Mouse (Mus musculus) activated CD4-positive, CD25-positive, alpha-beta regulatory T cell, adult 4 months (primary cell): ENCODE results near the gene Bbox1. TPM values are rescaled to one million over a fixed set of nuclear protein-coding genes. Genes with fewer than 3 reads are reported as not detected.

ENCODE experiments used
- ATAC-seq: one replicate; pipeline ENCODE4 v1.8.0; 2017
- polyA plus RNA-seq, 2 experiments: library from polyadenylated mRNA; unstranded; fragments of 100-300 nt; shearing (Covaris generic); gene quantifications; one replicate each; pipeline ENCODE4 v1.2.1; 2017

The Bbox1 gene
- polyA plus RNA-seq, 2 experiments from 2014 or later: 0.21 TPM; not detected in 1

DNA sequence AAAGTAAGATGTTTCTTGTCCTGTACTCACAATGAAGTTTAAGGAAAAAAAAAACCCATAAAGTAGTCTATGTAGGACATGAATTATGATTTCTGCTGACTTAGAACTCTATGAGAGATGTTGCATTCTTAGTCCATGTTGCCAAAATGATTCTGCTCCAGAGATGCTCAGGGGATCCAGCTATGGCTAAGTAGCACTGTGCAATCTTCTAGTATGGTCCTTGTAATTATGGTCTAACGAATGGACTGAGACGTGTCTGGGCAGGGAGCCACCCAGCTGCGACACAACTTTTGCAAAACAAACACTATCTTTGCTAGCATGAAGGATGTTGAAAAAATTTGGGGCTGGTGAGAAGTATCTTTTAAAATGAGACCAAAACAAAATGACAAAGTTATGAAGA lies 45.1 kb downstream of the Bbox1 start:
- no peak for ATAC-seq

DNA sequence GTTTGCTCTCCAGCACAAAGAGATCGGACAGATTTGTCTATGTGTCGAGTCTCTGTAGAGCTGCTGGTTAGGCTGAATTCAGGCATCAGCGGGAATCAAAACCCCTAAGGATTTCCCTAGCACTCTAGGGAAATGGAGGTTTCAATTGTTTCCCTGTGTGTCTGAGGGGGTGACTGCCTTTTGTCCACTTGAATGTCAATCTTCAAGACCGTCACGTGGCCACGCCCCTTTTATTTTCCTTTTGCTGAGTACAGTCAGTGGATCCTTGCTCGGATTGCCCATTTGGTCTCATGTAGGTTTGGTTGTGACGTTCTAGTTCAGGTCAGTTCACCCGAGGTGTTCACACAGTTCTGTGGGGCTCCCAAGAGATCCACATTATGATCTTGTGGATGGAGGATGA lies 82.1 kb downstream of the Bbox1 start:
- no peak for ATAC-seq

GRCm38 (mm10) chr2:110230753-110231152 lies 83.6 kb downstream of the Bbox1 start:
- ATAC-seq: no peak

- no peak for ATAC-seq
Observed at GRCm38 (mm10) chr2:110229143-110230087, 84.9 kb downstream of the Bbox1 start.

GRCm38 (mm10) chr2:110226421-110226820 lies 87.9 kb downstream of the Bbox1 start:
- ATAC-seq: no peak

DNA sequence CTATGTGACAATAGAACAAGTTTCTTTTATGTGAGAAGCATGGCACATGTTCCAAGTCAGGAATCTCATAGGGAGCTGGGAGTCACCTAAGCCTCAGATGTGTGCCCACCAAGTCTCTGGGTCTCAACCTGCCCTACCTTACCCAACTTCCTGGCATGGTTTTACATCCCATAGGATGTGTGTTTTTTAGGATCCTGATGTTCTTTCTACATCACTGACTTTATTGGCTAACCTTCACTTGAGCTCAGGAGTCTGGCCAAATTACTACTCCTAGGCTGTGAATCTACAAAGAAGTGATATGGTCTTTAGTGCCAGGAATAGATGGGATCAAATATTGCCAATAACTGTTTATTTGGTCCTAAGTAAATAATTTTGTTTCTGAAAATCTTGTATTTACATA lies 88.4 kb downstream of the Bbox1 start:
- no peak for ATAC-seq

DNA sequence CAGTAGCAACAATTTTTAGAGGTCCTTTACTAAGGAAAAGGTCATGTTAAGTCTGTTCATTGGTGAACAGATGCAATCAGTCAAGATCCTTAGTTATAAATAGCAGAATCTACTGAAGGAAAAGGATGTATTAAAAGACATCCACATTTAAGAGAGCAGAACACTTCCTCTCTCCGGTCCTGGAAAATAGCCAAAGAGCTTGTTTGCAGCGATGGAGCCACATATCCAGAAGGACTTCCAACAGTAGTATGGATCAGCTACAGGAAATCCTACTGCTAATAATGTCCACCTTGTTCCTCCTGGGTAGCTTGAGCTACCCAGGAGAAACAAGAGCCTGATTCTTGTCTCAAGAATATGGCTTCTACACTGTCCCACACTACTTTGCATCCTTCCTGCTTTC lies 91.6 kb downstream of the Bbox1 start:
- ATAC-seq: no peak

DNA sequence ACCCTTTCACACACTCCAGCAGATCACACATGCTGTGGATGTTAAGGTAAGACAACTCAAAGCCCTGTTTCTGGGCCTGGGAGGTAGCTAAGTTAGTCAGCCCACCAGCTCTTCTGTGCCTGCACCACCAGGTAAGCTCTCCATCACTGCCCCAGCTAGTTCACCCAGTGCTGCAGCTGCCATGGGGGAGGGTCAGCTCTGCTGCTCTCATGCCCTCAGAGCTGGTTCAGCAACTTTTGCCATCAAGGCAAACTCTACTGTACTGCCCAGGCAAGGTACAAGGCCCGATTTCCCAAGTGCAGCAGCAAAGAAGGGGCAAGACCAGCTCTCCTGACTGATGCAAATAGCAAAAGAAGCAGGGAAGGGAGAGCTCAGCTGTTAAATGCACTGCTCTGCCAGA lies 93.9 kb downstream of the Bbox1 start:
- no peak for ATAC-seq

DNA sequence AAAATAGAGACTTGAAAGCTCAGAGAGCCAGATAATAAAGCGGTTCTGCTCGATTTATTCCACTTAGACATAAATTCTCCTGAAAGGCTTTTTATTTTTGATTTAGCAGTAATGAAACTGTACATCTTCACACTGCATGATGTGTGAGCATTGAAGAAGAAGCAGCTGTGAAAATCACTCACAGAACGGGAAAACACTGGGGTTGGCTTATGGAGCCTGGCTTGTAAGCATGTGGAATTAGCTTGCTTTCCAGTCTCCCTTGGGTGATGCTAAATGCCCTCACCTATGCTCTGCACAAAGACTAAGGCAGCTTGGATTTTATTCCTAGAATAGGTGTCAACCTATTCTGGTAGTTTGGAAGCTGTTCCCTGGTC lies 98.7 kb downstream of the Bbox1 start:
- ATAC-seq: no peak

GRCm38 (mm10) chr2:110214991-110215684 lies 99.2 kb downstream of the Bbox1 start:
- ATAC-seq: no peak

- ATAC-seq: no peak
Observed at GRCm38 (mm10) chr2:110214278-110214677, 100.1 kb downstream of the Bbox1 start.

Other genes with a start within 250 kb of the Bbox1 start
- not detected for gene Fibin, start 48.6 kb upstream of the Bbox1 start, polyA plus RNA-seq